Mouse (Mus musculus) spleen, adult 12 weeks (tissue): Measurements from ENCODE around the gene Gm11027.
A peak's percentile ranks its signal among the peaks of the same experiment; 100 is the strongest.

Source experiments
- DNase-seq: peaks from one replicate; pipeline ENCODE4 v3.0.0; 2022; ENCODE audit warnings: low spot score

Gm11027 gene

DNA sequence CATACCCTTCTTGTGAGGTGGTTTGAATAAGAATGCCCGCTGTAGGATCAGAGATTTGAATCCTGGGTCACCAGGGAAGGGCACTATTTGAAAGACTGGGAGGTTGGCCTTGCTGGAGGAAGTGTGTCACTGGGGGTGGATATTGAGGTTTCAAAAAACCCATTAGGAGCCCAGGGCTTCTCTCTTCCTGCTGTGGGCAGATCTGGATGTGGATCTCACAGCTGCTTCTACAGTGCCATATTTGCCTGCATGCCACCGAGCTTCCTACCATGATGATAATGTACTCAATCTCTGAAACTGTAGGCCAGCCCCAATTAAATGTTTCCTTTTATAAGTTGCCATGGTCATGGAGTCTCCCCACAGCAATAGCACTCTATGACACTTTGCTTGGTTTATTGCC lies 4.0 kb downstream of the Gm11027 start:
- no peak for DNase-seq

DNA sequence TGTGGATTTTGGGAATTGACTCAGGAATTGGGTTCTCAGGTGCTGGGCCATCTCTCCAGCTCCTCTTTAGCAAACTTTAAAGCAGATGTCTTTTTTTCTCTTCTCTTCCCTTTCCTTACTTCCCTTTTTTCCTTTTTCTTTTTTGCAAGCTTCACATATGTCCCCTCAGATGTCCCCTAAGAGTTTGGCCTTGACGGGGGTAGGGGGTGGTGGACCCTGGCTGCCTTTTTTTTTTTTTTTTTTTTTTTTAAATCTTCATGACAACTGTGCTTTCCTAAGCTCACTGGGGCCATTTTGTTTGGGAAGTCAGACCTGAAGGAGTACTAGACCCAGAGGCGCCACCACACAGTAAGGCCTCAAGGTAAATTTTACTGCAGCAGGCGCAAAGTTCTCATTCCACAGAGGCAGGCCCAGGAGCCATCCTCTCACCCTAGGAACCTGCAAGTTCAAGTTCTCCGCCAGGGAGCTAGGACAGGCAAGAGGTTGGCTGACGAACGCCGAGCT lies 5.0 kb downstream of the Gm11027 start:
- no peak for DNase-seq

DNA sequence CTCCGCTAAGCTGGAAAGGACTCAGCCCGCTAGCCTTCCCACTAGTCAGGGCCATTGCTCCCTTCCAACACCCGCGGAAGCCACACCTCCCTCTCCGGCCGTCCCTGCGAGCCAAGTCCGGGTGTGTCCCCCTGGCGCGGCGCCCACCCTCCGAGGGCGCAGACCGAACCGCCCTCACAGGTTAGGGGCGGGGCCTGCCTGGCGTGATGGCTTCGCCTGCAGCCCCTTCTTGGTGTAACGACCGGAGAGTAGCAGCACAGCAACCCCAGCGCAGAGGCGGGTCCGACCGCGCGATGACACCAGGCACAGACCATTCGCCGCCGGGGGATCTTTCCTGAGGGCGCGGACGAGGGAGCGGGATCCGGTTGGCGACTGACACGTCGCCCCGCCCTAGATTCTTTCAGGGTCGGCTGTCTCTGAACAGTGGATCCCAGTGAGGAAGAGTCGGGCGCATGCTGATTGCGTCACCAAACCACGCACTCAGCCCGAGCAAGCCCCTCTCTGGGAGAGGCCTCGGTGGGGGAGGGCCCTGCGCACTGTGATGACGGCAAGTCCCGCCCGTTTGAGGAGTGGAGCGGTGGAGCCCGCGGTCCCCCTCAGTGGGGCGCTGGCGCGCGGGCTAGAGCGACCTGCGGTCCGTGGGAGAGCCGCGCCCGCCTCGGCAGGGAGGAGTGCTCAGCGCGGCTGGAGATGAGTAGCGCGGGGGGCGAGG lies 5.6 kb downstream of the Gm11027 start, which contains the start of gene Esyt2:
Gene Esyt2, plus strand, starts transcription at position 544 of the 712 bp plus-strand sequence.
- DNase-seq = peak; percentile 96

DNA sequence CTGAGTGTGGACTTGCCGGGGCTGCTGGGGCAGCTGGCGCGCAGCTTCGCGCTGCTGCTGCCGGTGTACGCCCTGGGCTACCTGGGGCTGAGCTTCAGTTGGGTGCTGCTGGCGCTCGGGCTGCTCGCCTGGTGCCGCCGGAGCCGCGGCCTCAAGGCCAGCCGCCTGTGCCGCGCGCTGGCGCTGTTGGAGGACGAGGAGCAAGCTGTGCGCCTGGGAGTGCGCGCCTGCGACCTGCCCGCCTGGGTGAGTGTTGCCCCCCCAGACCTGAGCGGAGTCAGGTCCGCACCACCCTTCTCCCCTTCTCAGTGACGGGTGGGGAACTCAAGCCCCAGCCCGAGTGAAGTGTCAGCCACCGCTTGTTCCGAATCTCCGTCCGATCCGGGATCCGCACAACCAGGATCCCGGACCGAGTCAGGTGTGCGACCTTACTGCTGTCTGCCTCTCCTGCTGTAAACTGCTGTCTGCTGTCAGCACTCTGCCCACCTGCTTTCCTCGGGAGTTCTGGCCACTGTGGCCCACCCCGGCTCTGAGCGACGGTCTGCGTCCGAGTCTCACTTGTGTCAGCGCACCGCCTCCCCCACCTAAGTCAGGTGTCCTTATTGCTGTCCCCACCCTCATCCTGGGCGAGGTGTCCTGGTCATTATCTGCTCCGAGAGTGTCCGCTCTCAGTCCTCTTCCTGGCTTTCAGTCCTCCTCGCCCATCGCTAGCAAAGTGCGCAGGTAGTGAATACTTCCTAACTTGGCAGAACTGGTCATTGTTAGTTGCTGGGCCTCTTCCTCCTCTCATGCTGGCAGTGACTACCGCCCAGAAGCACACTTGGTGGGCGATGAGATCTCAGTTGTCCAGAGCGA lies 6.5 kb downstream of the Gm11027 start:
- DNase-seq = peak; percentile 46

DNA sequence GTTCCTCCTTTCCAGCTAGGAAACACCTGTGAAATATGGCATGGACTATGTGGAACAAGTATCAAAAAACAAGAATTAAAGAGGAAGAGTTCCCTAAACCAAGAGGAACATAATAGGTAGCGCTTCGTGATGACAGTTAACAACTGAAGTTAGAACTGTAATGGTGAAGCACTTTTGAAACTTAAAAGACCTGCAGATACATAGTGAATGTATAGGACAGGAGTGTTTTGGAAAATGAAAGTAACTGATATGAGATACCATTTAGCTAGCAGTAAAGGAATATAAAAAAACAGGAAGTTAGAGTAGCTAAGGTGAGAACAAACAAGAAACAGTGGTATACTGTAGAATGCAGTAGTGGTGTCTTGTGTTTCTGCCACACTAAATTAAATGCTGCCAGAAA lies 7.7 kb downstream of the Gm11027 start:
- DNase-seq = no peak

DNA sequence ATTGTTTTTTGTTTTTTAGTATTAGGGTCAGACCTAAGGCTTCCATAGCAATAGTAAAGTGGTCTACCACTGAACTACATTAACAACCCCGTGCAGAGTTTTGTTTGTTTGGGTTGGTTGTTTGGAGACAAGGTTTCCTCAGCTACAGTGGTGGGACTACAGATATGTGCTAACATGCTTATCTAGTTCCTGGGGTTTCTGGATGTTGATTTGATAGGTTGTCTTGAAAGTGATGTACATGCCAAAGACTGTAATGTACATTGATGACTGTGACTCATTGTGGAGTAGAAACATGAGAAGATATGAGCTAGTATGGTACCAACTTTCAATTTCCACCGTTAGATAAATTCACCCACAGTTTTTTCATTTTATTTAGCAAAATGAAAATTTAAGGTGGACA lies 8.3 kb downstream of the Gm11027 start:
- no peak for DNase-seq

DNA sequence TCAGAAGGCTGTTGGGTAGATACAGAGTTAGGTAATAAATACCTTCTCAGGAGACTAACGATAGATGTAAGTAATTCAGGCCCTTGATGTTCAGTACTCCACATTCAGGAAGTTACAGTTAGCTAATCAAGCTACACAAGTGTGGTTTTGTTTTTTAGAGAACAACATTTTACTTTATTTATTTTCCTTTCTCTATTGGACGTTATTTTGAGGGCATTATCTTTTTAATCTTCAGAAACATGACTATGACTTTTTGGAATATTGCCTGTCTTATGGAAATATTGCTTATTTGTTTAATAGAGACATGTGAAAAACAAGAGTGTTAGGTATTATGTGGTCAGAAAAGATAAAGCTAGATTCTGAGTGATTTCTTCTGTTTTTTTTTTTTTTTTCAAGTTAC lies 18.0 kb downstream of the Gm11027 start:
- no peak for DNase-seq

DNA sequence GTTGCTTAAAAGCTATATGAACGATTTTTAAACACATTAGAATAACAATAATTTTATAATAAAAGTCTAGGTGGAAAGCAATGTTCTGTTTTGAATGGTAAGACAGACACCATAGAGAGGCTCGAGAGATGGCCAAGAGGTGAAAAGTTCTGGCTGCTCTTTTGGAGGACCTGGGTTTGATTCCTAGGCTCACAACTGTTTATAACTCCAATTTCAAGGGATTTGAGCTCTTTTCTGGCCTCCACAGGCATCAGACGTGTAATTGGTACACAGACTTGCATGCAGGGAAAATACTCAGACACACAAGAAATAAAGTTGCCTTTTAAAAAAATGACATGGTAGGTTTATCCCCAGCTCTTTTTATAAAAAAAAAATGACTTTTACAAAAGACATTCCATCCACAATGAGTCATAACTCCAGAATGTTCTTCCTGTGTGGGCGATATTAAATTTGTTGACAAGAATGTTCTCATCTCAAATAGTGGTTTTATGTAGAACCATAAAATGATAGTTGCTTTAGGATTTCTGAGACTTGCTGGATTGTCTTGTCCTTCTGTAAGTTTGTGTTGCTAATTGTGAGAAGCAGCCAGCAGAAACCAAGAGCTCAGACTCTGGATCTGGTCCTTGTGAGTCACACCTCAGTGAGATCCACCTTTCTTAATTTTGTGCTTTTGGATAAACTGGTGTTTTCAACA lies 18.6 kb downstream of the Gm11027 start:
- DNase-seq = no peak

DNA sequence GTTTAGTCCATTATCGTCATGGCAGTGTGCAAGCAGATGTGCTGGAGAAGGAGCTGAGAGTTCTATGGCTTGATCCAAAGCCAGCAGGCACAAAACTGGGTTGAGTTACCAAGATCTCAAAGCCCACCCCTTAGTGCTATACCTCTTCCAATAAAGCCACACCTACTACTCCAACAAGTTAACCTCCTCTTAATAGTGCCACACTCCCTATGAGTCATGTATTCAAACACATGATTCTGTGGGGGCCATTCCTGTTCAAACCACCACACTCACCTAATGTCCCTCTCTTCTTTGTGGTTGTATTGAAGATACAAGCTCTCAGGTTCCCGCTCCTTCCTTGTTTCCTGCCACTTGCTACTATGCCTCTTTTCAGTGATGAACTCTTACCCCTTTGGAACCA lies 24.7 kb downstream of the Gm11027 start:
- DNase-seq = no peak

DNA sequence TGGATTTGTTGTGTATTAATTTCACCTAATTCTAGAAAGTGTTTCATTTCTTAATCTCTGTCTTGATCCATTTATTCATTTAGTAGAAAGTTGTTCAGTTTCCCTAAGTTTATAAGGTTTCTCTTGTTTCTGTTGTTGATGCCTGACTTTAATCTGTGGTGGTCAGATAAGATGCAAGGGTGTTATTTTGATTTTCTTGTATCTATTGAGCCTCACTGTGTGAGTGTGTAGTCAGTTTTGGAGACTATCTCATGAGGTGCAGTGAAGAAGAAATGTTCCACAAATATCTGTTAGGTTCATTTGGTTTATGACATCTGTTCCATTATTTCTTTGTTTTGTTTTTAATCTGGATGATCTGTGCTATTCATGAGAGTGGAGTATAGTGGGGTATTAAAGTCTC lies 27.0 kb downstream of the Gm11027 start:
- no peak for DNase-seq

DNA sequence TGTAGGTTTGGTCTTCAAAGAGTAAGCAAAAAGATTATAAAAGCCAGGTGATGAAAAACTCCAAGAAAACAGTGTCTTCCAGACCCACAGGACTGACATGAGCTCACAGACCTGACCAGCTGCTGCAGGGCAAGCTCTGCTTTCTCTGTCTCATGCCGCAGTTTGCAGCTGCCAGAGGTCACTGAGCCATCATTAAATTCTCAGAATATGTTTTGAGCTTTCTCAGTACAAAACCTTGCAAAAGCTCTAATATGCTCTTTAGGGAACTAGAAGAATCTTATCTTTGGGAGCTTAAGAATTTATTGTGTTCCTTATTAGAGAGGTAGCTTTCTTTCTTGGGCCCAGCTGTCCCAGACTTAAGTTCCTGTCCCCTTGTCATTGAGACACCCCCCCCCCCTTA lies 30.9 kb downstream of the Gm11027 start:
- DNase-seq = no peak

DNA sequence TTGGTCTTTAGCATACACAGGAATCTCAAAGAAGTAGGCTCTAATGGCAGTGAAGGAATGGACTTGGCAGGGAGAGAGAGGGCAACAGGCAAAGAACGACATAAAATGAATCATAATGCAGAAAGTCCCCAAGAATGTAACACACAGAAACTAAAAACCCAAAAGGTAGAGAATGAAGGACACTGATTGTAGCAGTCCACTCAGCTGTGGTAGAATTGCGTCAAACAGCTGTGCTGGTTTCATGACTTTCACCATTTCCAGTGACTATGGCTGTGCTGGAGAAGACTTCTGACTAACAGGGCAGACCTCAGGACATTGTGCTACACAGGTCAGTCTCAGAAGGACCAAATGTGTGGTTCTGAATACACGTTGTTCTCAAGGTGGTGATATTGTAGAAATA lies 32.7 kb downstream of the Gm11027 start:
- DNase-seq = no peak

DNA sequence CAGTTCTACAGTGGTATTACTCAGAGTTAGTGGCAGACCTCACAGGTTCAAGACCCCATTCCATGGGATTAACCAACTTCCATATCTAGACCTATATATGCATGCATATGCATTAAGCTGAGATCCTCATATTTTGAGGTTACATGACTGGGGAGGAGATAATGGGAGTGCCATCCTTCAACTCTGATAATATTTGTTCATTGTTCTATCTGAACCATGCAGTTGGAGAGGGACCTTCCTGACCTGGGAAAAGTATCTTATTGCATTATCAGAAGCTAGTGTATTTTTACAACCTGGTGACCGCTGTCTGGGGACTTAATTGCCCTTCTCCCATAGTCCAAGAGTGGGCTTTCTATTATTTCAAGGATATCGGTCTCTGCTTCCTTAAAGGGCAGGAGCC lies 33.4 kb downstream of the Gm11027 start:
- no peak for DNase-seq

DNA sequence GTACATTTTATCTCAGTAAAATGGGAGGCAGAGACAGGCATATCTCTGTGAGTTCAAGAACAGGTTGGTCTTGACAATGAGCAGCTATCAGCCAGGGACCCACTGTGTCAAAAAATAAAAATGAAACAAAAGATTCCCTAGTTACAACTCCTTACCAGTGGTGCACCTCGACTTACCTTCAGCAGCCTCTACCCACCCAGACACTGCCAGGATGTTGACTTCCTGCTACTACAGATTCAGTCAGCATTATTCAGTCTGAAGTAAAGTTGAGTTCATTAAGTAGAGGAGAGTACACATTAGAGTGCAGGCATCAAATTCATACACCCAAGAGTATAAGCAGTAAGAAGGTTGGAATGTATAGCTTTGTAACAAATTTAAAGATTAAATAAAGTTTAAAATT lies 38.6 kb downstream of the Gm11027 start:
- no peak for DNase-seq

DNA sequence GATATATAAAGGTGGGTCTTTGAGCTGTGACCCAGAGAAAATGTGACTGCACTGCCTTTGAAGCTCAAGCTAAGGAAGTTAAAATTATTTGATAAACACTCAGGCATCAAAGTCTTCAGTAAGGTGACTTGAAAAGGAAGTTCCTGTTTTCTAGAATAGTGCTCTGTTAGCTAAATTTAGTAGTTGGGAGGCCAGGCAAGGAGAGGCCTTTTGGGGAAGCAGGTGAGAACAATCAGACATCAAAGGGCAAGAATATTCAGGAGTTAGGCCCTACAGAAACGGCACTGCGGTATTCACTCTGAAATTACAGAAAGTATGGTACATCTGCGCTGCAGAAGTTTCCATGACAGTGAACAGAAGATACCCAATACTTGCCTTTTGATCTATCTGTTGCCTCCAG lies 40.3 kb downstream of the Gm11027 start:
- no peak for DNase-seq

DNA sequence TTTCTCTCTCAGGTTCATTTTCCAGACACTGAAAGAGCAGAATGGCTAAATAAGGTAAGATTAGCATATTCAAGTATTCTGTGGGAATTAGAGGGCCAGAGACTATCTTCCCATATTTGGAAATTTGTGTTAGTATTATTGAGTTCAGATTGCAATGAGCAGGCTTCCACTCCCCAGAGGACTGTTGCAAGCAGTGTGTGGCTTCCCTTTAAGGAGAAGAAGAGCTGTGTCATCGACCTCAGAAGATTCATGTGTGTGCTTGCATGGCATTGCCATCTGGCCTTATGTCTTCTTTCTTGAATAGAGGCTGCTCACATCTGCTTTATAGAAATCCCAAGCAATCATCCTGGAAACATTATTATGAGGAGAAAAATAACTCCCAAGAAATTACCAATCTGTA lies 42.6 kb downstream of the Gm11027 start:
- DNase-seq = no peak
